Mouse (Mus musculus) limb, embryonic 10.5 days (tissue): ENCODE measurements at regions not wholly inside any gene's neighbourhood (a gene's known extent, or its start where the extent isn't known, plus 50 kb on each side); places are given as distances from the start of the nearest gene placed in this dataset.
"Not testable (repeated sequence)": the region's sequence is repeated elsewhere in the genome, so short reads cannot be mapped to it uniquely, and the experiment has no call there.

Source experiments
- DNase-seq: peaks from one replicate; pipeline ENCODE4 v3.0.0-alpha.2; 2017; ENCODE audit warnings: low spot score
- H3K27ac ChIP-seq: fragments of 300-500 bp; sonication (generic); 2 replicates; pipeline ENCODE4 v1.5.1; 2016; ENCODE audit warnings: mild to moderate bottlenecking
- H3K27me3 ChIP-seq: fragments of 300-500 bp; sonication (generic); 2 replicates; pipeline ENCODE4 v1.6.1; 2016; ENCODE audit warnings: low read depth, mild to moderate bottlenecking; ENCODE audit not compliant: poor library complexity, severe bottlenecking
- H3K36me3 ChIP-seq: fragments of 300-500 bp; sonication (generic); 2 replicates; pipeline ENCODE4 v1.6.1; 2016; ENCODE audit warnings: mild to moderate bottlenecking, moderate library complexity
- H3K4me1 ChIP-seq: fragments of 300-500 bp; sonication (generic); 2 replicates; pipeline ENCODE4 v1.6.1; 2016
- H3K4me3 ChIP-seq: fragments of 300-500 bp; sonication (generic); 2 replicates; pipeline ENCODE4 v1.5.1; 2016; ENCODE audit warnings: mild to moderate bottlenecking, moderate library complexity
- H3K9me3 ChIP-seq: fragments of 300-500 bp; sonication (generic); replicated peaks from 2 replicates; pipeline ENCODE4 v1.6.1; 2016; ENCODE audit warnings: mild to moderate bottlenecking
- WGBS: fragments of 180-500 bp; shearing (Covaris S2); methylation state at CpG from one replicate; pipeline ENCODE4 v1.1.7; 2016; 5-methylcytosine and 5-hydroxymethylcytosine counted together

- Histone ChIP-seq H3K27ac (no peak overlapping the region), H3K4me3 (no peak overlapping the region), H3K36me3 (no peaks in the 10 kb centered on the region), H3K27me3 (no peaks in the 10 kb centered on the region), H3K4me1 (no peaks in the 10 kb centered on the region), H3K9me3 (no peaks in the 10 kb centered on the region)
- DNase-seq = no peak
- WGBS = 80% methylated on average over 6 of the region's 6 CpGs
These were observed 233.3 kb downstream of the Pten start for GRCm38 (mm10) chr19:32990576-32990975.

- no peak overlapping the region for H3K27ac ChIP-seq
- peaks cover 9% of the 10 kb centered on the region for H3K4me1 ChIP-seq
- H3K36me3 ChIP-seq = no peaks in the 10 kb centered on the region
- no peak for DNase-seq
- no peaks in the 10 kb centered on the region for H3K9me3 ChIP-seq
- WGBS = 80% methylated on average over 3 of the region's 3 CpGs
- no peak overlapping the region for H3K4me3 ChIP-seq
- no peaks in the 10 kb centered on the region for H3K27me3 ChIP-seq
These were observed 241.4 kb downstream of the Pten start for GRCm38 (mm10) chr19:32998576-32999170.

GRCm38 (mm10) chr19:33007582-33007981, 250.3 kb downstream of the Pten start:
- Histone ChIP-seq H3K4me1 (no peaks in the 10 kb centered on the region), H3K27me3 (no peaks in the 10 kb centered on the region), H3K27ac (no peak overlapping the region), H3K9me3 (no peaks in the 10 kb centered on the region), H3K36me3 (no peaks in the 10 kb centered on the region), H3K4me3 (no peak overlapping the region)
- 94% methylated on average over 8 of the region's 8 CpGs for WGBS
- DNase-seq = no peak

GRCm38 (mm10) chr19:33008076-33008475, 250.8 kb downstream of the Pten start:
- Histone ChIP-seq H3K36me3 (no peaks in the 10 kb centered on the region), H3K27me3 (no peaks in the 10 kb centered on the region), H3K27ac (no peak overlapping the region), H3K4me1 (no peaks in the 10 kb centered on the region), H3K4me3 (no peak overlapping the region), H3K9me3 (no peaks in the 10 kb centered on the region)
- DNase-seq = no peak
- 83% methylated on average over 4 of the region's 4 CpGs for WGBS

- Histone ChIP-seq H3K27me3 (no peaks in the 10 kb centered on the region), H3K9me3 (no peaks in the 10 kb centered on the region), H3K4me3 (no peak overlapping the region), H3K4me1 (no peaks in the 10 kb centered on the region), H3K36me3 (no peaks in the 10 kb centered on the region), H3K27ac (no peak overlapping the region)
- WGBS = 97% methylated on average over 1 of the region's 1 CpGs
- no peak for DNase-seq
These were observed 251.5 kb downstream of the Pten start for GRCm38 (mm10) chr19:33008794-33009193.

- WGBS = 87% methylated on average over 11 of the region's 11 CpGs
- H3K27ac ChIP-seq = no peak overlapping the region
- no peak for DNase-seq
These were observed 253.7 kb downstream of the Pten start for GRCm38 (mm10) chr19:33010886-33011446.

GRCm38 (mm10) chr19:33014879-33015278, 257.6 kb downstream of the Pten start:
- H3K36me3 ChIP-seq, H3K4me1 ChIP-seq, H3K27ac ChIP-seq, H3K9me3 ChIP-seq, H3K27me3 ChIP-seq, H3K4me3 ChIP-seq, DNase-seq: not testable (repeated sequence)
- WGBS = 92% methylated on average over 9 of the region's 9 CpGs

More at GRCm38 (mm10) chr19:33010886-33011446, 253.7 kb downstream of the Pten start:
- Histone ChIP-seq H3K36me3 (no peaks in the 10 kb centered on the region), H3K27me3 (no peaks in the 10 kb centered on the region), H3K4me3 (no peak overlapping the region), H3K4me1 (no peaks in the 10 kb centered on the region), H3K9me3 (no peaks in the 10 kb centered on the region)

GRCm38 (mm10) chr19:33021161-33021560, 263.9 kb downstream of the Pten start:
- H3K4me3 ChIP-seq = no peak overlapping the region
- no peaks in the 10 kb centered on the region for H3K36me3 ChIP-seq
- no peaks in the 10 kb centered on the region for H3K4me1 ChIP-seq
- no peaks in the 10 kb centered on the region for H3K27me3 ChIP-seq
- WGBS = 91% methylated on average over 3 of the region's 3 CpGs
- no peak overlapping the region for H3K27ac ChIP-seq
- H3K9me3 ChIP-seq = no peaks in the 10 kb centered on the region
- DNase-seq = no peak

- H3K27me3 ChIP-seq = no peaks in the 10 kb centered on the region
- no peaks in the 10 kb centered on the region for H3K36me3 ChIP-seq
- no peak overlapping the region for H3K4me3 ChIP-seq
- no peak for DNase-seq
- no peaks in the 10 kb centered on the region for H3K4me1 ChIP-seq
- no peaks in the 10 kb centered on the region for H3K9me3 ChIP-seq
- 80% methylated on average over 2 of the region's 2 CpGs for WGBS
- no peak overlapping the region for H3K27ac ChIP-seq
These were observed 265.6 kb downstream of the Pten start for GRCm38 (mm10) chr19:33022839-33023428.

- Histone ChIP-seq H3K9me3 (no peaks in the 10 kb centered on the region), H3K27ac (no peak overlapping the region), H3K36me3 (no peaks in the 10 kb centered on the region), H3K27me3 (no peaks in the 10 kb centered on the region), H3K4me1 (peaks cover 8% of the 10 kb centered on the region; the same call in 1 of the 2 replicates), H3K4me3 (no peak overlapping the region)
- no peak for DNase-seq
- 81% methylated on average over 5 of the region's 5 CpGs for WGBS
These were observed 272.6 kb downstream of the Pten start for GRCm38 (mm10) chr19:33029688-33030444.

GRCm38 (mm10) chr19:33040512-33040911, 283.2 kb downstream of the Pten start:
- no peaks in the 10 kb centered on the region for H3K36me3 ChIP-seq
- H3K27ac ChIP-seq = no peak overlapping the region
- H3K27me3 ChIP-seq = no peaks in the 10 kb centered on the region
- 77% methylated on average over 5 of the region's 5 CpGs for WGBS
- H3K4me3 ChIP-seq = no peak overlapping the region
- no peaks in the 10 kb centered on the region for H3K9me3 ChIP-seq
- H3K4me1 ChIP-seq = peaks cover 6% of the 10 kb centered on the region; the same call in 1 of the 2 replicates
- DNase-seq = no peak

GRCm38 (mm10) chr19:33040991-33041390, 283.7 kb downstream of the Pten start:
- Histone ChIP-seq H3K4me1 (peaks cover 2% of the 10 kb centered on the region; the same call in 1 of the 2 replicates), H3K4me3 (no peak overlapping the region), H3K36me3 (no peaks in the 10 kb centered on the region), H3K9me3 (no peaks in the 10 kb centered on the region), H3K27me3 (no peaks in the 10 kb centered on the region), H3K27ac (no peak overlapping the region)
- no peak for DNase-seq
- 88% methylated on average over 6 of the region's 6 CpGs for WGBS

- H3K27ac ChIP-seq = no peak overlapping the region
- no peaks in the 10 kb centered on the region for H3K27me3 ChIP-seq
- peaks cover 2% of the 10 kb centered on the region; the same call in 1 of the 2 replicates for H3K4me1 ChIP-seq
- WGBS = 88% methylated on average over 2 of the region's 2 CpGs
- DNase-seq = no peak
- H3K4me3 ChIP-seq = no peak overlapping the region
- no peaks in the 10 kb centered on the region for H3K9me3 ChIP-seq
- no peaks in the 10 kb centered on the region for H3K36me3 ChIP-seq
These were observed 285.5 kb downstream of the Pten start for GRCm38 (mm10) chr19:33042760-33043159.
